Mouse (Mus musculus) cerebellum, adult 18-20 months (tissue): ENCODE measurements around the gene Lrrk1.
A peak's percentile ranks its signal among the peaks of the same experiment; 100 is the strongest.

Source experiments
- DNase-seq, 2 experiments: peaks; one replicate each; pipeline ENCODE4 v3.0.0; 2021

Lrrk1 gene

DNA sequence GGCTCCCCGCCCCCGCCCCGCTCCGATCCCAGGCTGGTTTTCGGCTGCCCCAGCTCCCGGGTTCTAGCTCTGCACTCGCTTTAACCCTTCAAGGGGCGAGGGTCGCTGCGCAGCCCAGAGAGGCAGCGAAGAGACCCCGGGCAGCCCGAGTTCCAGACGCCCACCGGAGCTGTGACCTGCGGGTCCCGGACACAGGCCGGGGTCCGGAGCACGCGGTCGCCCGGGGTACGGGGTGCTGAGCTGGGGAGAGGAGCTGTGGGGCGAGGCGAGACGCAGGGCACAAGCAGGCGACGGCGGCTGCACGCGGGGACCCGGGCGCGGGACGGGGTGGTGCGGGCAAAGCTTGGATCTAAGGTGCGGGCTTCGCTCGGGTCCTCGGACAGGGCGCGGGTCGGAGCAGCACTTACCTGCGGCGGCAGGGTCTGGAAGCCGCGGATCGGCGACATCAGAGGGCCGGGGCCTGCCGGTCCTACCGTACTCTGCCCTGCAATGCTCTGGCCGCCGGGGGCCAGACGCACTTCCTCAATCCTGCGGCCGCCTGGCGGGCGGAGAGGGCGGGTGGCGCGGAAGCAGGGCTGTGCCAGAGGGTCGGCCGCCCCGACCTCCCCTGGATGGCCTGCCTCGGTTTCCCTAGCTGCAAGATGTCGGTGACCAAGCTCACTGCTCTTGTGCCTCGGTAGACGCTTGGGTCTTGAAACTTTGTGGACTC lies at the start of gene Lrrk1:
Gene Lrrk1, minus strand, starts transcription at position 538 of the 709 bp plus-strand sequence.
- peak in 1 of 2 experiments; percentile 7 for DNase-seq

DNA sequence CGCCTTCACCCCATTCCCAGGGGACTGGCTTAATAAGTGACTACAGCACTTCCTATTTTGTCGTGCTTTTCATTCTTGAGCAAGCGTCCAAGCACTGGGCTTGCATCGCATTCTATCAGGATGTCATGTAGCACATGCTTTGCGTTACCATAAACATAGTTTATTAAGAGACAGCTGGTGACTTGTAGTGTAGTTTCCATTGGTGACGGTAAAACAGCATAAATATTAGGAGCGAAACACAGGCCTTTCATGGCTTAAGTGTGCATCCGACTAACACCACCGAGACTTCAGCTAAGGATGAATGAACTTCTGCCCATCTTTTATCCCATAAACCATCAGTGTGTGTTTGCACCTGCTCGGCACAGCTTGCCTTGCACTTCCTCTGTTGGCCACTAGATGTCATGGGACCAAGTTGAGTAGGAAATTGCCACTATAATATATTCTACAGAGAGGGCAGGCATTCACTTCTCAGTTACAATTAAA lies 46.3 kb upstream of the Lrrk1 start:
- DNase-seq: peak; percentile 63 to 67

DNA sequence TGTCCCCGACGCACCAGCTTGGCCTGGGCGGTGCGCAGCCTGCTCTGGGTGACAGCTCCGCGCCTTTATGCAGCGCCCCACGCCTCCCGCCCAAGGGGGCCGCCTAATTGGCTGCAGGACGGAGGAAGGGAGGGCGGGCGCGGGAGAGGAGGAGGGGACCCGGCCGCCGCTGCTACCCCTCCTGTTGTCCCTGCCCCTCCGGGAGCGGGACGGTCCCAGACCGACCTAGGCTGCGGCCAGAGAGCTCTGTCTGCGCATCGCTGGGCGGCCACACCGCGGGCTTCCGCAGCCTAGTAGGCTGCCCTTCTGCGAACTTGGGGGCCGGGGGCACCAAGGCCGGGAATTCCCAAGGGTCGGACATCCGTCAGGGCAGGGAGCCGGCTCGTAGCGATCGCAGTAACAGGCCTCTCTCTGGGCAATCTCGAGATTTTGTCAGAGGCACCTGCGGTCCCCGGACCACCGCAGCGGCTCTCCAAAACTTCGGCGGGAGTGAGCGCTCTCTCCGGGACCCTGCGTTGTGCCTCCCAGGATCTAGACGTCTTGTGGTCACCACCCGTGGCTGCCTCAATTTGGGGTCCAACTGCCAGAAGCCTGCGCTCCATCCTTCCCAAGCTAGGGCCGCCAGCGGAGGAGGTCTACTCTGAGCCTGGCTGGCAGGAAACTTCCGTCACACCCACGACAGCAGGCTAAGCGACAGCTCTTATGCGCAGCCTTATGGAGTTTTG lies 39.4 kb upstream of the Lrrk1 start, which contains the start of gene Aldh1a3:
Gene Aldh1a3, minus strand, starts transcription at position 81 of the 725 bp plus-strand sequence.
- DNase-seq: no peak

DNA sequence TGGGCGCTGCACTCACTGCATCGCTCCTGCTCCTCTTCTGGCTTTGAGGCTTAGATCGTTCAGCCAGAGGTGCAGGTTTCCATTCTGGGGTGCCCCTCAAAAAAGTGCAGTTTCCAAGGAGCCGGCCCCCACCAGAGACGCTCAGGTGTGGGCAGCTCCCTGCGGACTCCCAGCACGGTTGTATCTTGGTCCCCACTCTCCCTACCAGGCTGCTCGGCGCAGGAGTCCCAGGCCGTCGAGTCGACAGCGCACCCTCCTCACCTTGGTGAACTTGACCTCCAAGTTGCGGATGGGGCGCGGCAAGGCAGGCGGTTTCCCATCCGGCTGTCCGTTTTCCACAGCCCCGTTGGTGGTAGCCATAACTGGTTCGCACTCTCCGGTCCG lies 38.9 kb upstream of the Lrrk1 start:
- DNase-seq: no peak

DNA sequence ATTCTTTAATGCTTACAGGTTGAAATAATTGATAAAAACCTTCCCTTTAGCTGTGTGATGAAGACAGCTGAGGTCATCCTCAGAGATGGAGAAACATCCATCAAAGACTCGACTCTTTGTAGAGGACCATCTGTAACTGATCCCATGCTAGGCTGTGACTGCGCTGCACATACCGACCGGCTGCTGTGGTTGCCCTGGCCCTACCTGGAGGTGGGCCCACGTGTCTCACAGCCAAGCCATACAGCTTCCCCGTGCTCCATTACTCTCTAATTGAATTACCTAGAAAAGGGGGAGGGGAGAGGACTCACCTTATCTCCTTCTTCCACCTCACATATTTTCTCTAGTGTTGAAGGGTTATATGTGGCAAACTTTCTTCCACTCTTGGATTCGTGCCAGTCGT lies 33.8 kb upstream of the Lrrk1 start:
- no peak for DNase-seq

DNA sequence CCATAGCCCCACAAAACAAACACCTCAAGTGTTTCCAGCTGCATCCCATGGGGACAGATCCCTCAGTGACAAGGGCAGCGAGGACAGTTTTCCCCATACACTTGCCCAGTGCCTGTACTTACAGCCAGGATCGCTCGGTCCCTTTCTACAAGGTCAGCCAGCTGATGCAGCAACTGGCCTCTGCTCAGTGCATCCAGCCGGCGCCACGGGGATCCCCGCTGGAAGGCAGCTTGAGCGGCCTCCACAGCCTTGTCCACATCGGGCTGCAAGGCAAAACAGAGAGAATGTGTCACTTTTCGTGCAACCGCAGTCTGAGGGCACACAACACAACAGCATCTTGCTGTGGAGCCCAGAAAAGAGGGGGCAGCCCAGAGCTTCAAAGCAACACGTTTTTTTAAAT lies 30.8 kb upstream of the Lrrk1 start:
- DNase-seq: no peak

DNA sequence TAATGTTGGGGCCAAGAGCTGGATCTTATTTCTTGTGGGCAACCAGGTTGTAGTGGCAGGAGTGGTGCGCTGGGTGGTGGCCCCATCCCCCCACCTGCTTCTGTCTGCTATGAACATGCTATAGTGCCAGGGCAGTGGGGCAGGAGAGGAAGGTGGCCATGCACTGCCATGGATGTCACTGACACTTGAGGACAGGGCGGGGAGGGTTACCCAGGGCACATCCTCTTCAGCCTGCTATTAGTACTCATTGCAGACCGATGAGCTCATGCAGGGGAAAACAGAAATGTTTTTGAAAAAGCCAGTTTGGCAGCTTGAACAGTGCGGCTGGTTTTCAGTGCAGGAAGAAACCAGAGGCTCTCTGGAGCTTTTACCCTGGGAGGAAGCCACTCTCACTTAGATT lies 28.7 kb upstream of the Lrrk1 start:
- no peak for DNase-seq

DNA sequence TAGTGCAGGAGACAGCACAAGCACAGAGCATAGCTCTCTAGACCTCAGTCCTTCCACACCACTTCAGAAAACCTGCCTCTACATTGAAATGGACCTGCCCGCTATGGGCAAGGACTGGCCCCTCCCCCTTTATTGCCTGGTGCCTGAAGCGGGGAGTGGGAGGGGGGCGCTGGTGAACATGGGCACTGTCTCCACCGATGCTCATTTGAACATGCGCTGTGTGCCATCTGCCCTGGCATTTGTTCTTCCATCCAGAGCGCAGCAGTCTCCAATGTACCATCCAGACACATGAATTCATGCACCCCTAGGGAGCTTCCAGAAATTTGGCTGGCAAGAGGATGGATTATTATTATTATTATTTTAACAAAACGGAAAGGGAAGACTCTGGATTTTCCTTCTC lies 24.9 kb upstream of the Lrrk1 start:
- no peak for DNase-seq

DNA sequence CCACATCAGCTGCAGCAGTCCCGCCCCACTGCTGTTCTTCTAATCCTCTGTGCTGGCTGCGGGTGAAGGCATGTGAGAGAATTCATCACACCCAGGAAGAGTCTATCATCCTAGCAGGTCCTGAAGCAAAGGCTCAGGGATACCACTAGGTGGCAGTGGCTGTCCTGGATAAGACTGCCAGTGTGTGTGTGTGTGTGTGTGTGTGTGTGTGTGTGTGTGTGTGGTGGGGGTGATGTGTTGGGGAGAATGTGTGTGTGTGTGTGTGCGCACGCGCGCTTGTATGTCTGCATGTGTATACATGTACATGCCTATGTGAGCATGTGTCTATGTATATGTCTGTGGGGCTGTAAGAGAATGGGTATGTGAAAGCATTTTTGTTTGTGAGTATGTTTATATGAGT lies 21.3 kb upstream of the Lrrk1 start:
- DNase-seq: no peak

DNA sequence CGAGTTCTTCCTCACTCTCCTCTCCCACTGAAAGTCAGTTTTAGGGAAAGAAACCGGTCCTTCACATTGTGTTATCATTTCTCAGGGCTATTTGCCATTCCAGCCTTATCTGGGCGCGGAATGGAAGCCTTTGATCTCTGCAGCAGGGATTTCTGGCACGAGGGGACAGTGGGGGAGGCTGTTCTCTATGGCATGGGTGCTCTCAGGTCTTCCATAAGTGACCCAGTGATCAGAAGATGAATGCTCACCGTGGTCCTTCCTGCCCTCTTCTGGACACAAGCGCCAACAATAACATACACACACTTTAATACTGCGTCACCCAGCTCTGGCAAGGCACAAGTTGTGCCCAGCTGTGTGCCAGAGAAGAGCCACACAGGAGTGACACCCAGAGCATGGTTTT lies 18.8 kb upstream of the Lrrk1 start:
- DNase-seq: no peak

DNA sequence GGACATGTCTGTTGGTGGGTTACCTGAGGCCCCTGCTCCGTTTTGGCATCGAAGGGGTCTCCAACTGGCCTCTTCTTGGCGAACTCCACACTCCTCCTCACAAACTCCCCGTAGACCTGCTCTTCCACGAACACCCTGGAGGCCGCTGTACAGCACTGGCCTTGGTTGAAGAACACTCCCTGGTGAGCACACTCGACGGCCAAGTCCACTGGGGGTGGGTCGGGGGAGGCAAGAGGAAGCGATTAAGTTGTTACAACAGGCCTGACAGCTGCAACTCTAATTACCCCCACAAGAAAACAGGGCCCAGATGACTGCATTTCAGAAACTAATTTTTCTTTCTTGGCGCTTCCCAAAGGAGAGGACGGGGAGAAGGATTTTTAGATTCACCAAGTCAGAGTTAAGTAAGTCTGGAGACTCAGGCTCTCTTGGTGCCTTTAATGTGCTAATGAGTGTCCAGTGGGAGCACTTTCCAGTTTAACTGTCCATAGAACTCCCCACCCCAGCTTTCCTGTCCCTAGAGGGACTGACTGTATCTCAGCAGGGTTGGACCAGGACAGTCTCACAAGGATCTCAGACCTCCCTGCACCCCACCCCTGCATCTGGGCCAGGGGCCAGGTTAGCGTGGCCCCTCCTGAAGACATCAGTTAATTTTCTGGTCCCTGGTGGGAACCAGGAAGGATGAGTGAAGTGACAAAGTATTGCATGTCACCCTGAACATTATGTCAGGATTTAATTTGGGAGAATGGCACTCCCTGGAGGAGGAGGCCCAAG lies 18.0 kb upstream of the Lrrk1 start:
- no peak for DNase-seq

DNA sequence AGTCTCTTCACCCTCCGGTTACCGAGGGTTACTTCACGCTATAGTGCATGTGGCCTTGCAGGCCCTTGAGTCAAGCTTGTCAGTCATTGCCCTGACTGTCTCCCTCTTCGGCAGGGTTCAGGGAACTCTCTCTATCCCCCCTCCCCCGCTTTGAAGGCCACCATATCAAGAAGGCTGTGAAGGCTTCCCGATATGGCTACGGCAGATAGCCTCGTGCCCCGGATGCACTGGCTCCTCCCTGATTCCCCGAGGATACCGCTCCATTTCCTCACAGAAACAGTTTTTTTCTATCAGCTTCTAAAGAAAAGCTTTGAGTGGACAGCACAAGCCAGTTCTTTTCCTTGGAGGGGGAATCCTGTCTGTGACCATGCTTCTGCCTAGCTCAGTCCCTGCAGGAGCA lies 17.4 kb upstream of the Lrrk1 start:
- no peak for DNase-seq

DNA sequence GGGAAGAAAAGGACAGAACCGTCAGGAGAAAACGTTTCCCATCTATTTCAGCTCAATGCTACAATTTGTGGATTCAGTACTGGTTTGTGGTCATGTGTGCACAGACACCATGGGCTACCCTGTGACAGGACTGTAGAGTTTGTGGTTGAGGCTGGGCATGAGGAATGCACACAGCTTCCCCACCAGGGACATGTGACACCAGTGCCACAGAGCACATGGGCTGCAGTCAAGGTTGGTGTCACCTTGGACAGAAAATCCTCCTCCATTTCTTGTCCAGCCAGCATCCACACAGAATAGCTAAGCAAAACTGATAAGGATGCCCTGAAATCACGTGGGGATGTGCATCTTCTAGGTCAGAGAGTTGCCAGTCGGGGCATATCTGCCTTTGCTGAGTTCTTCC lies 16.7 kb upstream of the Lrrk1 start:
- no peak for DNase-seq

DNA sequence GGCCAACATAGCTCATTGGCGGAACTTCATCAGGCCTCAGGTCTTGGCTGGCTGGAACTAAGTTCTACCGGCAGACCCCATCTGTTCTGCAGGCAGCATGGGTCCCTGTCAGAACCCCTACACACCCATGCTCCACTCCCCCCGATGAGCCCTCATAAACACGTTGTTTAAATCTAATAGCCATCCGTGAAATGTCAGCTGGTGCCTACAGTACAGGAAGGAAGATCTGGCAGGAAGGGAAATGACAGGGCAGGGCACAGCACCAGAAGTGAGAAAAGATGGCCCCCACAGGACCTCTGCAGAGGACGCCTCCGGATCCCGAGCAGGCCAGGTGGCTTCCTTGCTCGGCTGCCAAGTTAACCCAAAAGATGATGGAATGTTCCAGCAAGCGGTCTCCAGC lies 16.0 kb upstream of the Lrrk1 start:
- no peak for DNase-seq

DNA sequence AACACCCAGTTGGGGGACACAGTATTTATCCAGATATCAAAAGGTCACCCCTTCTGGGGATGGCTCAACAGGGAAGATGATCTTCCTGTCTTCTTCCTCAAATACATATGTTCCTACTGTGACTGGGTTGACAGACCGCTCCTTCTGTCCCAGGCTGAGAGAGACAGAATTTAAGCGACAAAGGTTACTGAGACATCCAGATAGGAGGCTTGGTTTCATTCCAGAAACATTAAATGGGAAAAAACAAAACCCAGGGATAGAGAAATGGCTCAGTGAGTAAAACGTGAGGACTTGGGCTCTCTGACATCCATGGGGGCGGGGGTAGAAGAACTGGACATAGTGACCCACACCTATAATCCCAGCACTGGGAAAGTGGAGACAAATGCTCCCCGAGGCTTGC lies 14.7 kb upstream of the Lrrk1 start:
- no peak for DNase-seq

DNA sequence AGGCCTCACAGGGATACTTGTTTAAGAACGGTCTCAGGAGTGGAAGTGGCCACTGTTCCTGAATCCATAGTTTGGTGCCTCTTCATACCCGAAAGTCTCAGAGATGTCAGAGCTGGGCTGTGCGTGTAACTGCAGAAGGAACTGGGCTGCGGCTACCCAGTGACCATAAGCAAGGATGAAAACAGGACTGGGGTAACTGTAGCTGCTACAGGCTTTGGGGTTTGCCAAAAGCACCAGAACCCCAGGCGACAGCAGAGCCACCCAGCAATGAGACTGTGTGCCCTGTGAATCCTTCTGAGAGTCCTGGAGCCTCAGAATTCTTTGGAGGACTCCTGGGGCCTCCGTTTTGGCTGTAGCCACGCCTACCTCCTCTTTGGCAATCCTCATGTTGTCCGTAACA lies 13.5 kb upstream of the Lrrk1 start:
- DNase-seq: no peak

DNA sequence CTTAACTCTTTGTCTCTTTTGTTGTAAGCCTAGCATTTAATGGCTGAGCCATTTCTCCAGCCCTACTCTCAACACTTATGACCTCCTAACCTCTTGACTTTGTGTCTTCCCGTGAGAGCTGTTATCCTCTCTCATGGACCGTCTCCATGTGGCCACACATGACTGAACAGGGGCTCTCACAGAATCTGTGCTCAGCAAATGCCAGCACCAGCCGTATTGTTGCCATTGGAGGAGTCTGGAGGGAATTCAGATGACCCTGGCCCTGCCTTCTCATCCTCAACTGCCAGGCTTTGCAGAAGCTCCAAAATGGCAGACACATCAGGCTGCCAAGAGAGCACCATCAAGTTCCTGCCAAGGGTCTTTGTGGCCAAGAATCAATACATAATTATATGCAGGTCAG lies 9.1 kb upstream of the Lrrk1 start:
- DNase-seq: no peak

DNA sequence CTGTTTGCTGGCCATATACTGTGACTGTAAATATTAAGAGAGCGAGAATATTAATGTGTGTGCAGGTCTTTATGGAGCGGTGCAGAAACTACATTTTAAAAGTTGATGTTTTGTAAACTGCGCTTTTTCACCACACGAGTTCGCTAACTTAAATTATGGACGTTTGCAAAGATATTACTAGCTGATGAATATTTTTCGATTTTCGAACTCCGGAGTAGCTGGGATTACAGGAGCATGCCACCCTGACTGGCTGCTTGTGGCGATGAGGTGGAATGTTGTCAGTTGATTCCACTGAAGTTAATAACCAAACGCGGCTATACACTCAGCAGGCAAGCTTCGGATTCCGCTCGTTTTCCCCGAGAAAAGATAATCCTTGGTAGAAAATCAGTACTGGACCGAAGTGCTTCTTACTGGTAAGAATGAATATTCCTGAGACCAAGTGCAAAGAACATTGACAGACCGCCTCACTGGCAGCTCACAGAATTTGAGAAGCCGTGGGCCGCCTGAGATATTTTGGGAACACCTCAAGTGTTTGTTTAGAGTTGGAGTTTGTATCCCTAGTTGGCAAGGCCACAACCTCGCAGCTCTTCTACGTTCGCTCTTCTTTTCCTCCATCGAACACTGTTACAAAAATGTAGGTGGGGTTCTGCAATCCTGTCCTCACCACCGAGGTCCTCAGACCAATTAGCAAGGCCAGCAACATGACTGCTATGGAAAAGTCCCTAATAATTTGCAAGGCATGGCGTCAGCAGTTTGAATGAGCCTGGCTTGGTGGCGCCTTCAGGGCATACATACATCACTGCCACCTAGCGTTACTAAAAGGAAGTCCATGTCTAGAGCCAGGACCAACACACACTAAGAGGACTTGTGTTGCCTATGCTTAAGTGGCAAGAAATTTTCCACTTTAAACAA lies 727 bp upstream of the Lrrk1 start:
- DNase-seq: peak; percentile 60 to 62

DNA sequence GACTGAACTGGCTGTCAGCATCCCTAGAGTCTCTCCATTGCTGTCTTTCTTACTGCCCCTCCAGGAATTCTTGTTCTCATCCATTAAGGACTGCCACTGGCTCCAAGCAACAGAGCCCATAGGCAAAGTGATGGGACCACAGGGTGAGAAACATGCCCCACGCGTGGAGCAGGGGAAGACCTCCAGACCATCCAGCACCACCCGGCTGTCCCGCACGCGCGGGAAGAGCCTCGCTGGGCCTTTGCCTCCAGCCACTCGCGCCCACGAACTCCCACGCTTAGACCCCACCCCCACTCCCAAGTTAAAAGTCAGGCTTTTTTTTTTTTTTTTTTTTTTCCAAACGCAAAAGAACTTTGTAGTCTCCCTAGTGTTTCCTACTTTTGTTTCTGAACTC lies 734 bp downstream of the Lrrk1 start:
- no peak for DNase-seq

DNA sequence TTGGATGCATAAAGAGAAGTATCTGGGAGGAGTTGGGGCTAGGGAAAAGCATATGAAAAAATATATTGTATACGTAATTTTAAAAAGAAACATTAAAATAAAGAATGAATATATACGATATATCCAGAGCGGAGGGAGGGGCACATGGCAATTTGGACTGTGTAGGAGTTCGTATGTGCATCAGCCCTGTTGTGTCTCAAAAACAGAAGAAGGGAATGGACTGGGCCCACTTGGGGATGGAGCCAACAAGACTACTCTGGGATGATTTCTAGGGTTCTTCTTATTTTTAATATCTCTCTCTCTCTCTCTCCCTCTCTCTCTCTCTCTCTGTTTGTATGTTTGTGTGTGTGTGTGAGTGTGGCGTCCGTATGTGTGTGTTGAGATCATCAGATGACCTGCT lies 1.7 kb downstream of the Lrrk1 start:
- DNase-seq: no peak

DNA sequence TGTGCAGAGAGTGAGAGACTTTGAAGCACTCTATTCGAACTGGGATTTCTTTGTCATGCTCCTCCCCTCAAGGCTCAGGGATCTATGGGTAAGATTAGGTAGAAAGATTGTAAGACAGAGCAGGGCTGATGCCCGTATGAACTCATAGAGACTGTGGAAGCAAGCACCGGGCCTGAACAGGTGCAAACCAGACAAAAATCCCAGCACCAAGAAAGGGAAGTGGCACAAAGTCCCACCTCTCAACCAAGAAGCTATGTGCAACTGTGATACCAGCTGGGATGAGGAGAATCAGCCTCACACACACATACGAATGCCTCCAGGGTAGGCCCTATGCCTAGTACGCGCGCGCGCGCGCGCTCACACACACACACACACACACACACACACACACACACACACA lies 2.3 kb downstream of the Lrrk1 start:
- DNase-seq: no peak

DNA sequence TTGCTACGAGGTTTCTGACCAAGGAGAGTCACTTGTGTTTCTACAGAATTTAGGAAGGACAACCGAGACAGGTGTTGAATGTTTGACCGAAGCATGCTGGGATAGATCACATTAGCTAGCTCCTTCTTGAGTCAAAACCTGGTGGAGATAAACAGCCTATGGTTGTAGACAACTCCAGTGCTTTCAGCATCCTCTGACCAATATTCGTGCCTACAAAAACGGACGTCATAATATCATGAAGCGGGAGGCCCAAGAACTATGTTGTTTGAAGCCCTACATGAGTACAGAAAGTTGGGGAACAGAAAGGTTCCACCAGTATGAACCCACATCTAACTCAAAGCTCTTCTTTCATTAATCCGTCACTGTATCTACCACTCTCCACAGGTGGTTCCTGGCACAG lies 3.3 kb downstream of the Lrrk1 start:
- no peak for DNase-seq

DNA sequence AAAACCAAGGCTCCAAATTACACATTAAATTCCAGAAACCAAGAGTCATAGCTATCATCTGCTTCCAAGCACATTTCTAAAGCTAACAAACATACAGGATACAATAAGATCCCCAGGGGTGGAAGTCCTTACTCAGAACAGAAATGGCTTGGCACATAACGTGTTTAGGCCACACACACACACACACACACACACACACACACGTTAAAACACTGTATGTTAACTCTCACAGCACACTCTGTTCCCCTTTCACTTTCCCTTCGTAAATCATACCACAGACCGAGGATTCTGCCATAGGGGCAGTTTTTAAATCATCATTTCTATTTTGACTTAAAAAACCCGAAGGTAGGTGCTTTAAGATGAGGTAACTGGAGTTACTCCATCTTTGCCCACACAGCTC lies 3.9 kb downstream of the Lrrk1 start:
- no peak for DNase-seq
